Mouse (Mus musculus): ENCODE data around the gene Rab11b. TPM values are rescaled to one million over a fixed set of nuclear protein-coding genes. Genes with fewer than 3 reads are reported as not detected.
A peak's percentile ranks its signal among the peaks of the same experiment; 100 is the strongest.

Gene Rab11b
- total RNA-seq, 2 experiments from 2014 or later, result 328 to 372 TPM

DNA sequence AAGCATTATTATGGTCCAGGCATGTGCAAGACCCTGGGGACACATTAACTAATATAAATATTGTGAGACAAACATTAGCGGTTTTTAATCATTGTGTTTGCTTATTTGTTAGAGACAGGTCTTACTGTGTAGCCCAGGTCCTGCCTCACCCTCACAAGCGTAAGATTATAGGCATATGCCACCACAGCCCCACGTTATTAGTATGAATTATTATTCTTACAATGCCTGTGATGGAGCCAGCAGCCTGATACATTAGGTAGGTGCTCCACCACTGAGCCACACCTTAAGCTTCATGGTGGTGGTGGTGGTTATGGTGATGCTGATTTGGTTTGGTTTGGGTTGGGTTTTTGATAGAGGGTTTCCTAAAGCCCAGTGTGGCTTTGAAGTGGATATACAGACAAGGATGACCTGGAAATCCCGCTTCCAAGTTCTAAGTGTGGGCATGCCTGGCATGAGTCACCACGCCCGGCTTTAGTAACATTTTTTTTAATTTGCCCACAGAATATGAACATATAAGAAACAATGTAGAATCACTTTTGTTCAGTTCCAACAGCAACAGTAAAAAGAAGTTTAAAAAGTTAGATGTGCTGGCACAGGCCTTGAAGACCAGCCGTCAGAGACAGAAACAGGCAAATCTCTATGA is 40.5 kb downstream of the Rab11b start:
- intact Hi-C loops (cut with DNase I), result loop anchor here (2.0 kb wide), 1 partner anchor 37 kb away; no protein-coding TSS in a partner anchor
- peak in 1 of 2 experiments; percentile 14 for DNase-seq (ENCODE audit: low spot score in 2 of 2)

DNA sequence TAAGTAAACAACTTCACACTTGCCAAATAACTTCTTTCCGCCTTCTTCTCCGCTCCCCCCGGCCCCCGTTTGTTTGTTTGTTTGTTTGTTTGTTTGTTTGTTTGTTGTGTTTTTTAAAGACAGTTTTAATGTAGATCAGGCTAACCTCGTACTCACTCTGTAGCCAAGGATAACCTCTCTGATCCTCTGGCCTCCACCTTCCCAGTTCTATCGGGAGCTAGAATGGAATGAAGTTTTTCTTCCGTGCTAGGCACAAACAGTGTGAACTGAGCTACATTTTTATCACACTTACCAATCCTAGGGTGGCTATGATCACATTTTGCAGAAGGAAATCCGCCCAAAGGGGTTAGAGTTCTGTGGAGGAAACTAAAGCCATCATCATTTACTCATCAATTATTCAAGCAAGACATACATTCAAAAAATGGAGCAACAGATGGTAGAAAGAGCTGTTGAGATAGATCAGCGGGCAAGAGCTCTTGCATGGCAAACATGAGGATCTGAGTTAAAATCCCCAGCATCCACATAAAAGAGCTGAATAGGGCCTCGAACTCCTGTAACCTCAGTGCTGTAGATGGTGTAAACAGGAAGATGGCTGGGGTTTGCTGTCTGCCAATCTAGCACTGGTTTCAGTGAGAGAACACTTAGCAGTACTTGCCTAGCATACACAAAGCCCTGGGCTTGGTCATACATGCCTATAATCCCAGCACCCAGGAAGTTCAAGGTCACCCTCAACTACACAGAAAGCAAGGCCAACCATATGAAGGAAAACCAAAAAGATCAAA is 41.2 kb downstream of the Rab11b start:
- intact Hi-C loops (cut with DNase I), result loop anchor here (2.0 kb wide), 1 partner anchor 38 kb away; no protein-coding TSS in a partner anchor
- DNase-seq (ENCODE audit: low spot score in 2 of 2), result no peak

DNA sequence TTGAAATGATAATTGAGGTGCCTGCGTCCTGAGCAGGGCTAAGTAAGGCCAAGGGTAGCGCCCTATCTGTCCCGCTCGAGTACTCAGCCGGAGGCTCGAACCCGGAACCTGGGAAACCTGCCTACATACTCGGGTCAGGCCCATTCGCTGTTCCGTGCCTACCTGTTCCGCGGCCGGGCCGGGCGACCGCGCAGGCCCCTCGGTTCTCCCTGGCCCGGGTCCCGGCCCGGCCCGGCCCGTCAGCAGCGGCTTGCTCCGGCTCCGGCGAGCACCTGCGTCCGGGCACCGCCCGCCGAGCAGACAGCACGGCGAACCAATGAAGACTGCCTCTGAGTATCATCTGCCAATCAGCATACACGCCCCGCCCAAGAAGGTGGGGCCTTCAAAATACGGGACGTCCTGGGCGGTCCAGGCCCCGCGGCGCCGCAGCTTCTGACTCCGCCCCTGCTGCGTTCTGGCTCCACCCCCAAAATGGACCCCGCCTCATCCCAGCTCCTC is 41.9 kb downstream of the Rab11b start, which contains the start of gene March2:
March2 (minus strand) TSS at position 287 of the 498 bp plus-strand sequence.
- intact Hi-C loops (cut with DNase I), result loop anchor here (2.0 kb wide), 1 partner anchor 38 kb away; no protein-coding TSS in a partner anchor

GRCm38 (mm10) chr17:33717982-33718381 is 42.3 kb downstream of the Rab11b start:
- no peak for DNase-seq (ENCODE audit: low spot score in 2 of 2)
- intact Hi-C loops (cut with DNase I), result loop anchor here (2.0 kb wide), 1 partner anchor 39 kb away; no protein-coding TSS in a partner anchor

More for the DNA sequence above, 41.9 kb downstream of the Rab11b start, which contains the start of gene March2:
- peak; percentile 94 for DNase-seq (ENCODE audit: low spot score in 2 of 2)

DNA sequence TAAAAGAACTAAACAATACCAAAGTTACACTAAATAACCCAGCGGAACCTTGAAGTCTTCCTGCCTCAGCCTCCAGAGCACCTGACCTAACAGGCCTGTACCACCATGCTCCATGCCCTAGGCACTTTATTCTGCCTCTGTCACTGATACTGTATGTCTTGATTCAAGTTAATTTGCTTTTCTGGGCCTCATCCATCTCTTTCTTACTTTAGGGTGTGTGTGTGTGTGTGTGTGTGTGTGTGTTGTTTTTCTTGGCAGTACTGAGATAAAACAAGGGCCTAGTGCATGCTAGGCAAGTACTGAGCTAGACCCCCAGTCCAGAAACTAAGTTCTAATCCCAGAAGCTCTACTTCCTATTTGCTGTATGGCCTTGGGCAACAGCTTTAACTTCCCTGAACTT is 43.1 kb downstream of the Rab11b start:
- DNase-seq (ENCODE audit: low spot score in 2 of 2), result no peak
- intact Hi-C loops (cut with DNase I), result no loop called here

DNA sequence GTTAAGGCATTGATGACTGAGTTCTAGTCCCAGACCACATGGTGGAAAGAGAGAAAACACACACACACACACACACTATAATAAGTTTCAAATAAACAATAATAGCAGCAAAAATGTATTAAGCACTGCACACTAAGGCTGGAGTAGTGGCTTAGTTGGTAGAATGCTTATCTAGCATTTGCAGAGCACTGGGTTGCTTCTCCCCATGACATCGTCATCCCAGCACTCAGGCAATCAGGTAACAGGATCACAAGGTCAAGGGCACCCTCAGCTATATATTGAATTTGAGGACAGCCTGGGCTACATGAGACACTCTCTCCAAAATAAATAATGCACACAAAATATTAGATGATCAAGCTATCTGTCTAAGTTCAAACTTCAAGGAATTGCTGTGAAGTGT is 45.6 kb downstream of the Rab11b start:
- DNase-seq (ENCODE audit: low spot score in 2 of 2), result no peak

DNA sequence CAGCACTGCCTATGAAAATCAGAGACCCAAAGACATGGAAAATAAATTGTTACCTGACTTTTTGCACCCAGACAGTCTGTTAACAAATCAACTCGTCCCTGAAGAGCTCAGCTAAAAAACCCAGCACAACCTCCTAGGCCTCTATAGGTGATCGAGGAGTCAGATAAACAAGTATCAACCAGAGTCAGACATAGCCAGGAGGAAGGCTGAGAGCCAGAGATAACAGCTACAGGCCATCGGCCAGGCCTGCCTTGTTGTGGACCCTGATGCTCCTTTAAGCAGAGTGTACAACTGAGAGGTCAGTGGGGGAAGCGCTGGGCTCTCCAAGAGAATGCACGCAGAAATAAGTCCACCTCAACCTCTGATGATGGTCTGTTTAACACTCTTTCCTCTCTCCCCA is 47.1 kb downstream of the Rab11b start:
- no peak for DNase-seq (ENCODE audit: low spot score in 2 of 2)
- intact Hi-C loops (cut with DNase I), result no loop called here

More for the DNA sequence above, 45.6 kb downstream of the Rab11b start:
- intact Hi-C loops (cut with DNase I), result no loop called here

DNA sequence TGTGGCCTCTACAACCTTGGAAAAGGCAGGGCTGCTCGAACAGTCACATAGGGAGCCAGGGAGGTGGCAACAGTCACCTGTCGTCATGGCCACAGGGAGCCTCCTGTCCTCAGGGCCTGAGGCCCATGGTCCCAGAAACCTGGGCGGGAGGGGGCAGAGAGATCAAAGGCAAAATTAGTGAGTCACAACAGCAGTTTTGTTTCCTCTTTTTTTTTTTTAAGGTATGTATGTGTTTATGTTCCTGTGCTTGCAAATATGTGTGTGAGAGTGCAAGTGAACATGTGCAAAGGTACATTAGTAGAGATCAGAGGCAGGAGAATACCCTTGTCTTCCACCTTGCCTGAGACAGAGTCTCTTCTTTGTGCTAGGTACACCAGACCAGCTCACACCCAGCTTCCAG is 50.5 kb downstream of the Rab11b start:
- intact Hi-C loops (cut with DNase I), result no loop called here
- DNase-seq (ENCODE audit: low spot score in 2 of 2), result no peak

- no peak for DNase-seq (ENCODE audit: low spot score in 2 of 2)
Measured at GRCm38 (mm10) chr17:33703091-33703490, 57.2 kb downstream of the Rab11b start.

GRCm38 (mm10) chr17:33702178-33702577 is 58.2 kb downstream of the Rab11b start:
- no peak for DNase-seq (ENCODE audit: low spot score in 2 of 2)
- intact Hi-C loops (cut with DNase I), result no loop called here

More at GRCm38 (mm10) chr17:33703091-33703490, 57.2 kb downstream of the Rab11b start:
- intact Hi-C loops (cut with DNase I), result no loop called here

DNA sequence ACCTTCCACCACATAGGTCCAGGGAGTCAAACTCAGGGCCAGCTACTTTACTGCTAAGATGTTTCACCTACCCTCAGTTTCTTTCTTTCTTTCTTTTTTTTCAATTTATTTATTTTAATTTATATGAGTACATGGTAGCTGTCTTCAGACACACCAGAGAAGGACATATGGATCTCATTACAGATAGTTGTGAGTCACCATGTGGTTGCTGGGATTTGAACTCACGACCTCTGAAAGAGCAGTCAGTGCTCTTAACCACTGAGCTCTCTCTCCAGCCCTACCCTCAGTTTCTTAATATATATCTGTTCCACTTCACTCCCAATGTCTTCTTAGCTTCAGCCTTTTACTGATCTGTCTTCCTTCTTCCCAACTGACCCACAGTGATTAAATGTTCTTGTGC is 64.9 kb downstream of the Rab11b start:
- intact Hi-C loops (cut with DNase I), result no loop called here
- no peak for DNase-seq (ENCODE audit: low spot score in 2 of 2)

Other genes starting within 250 kb of the Rab11b start
- gene Adamts10, start 236.3 kb downstream of the Rab11b start, total RNA-seq (2021), result 10 to 100 TPM; 19.9 to 36.9 TPM
- 1 to 10 TPM; 1.8 to 2.5 TPM for gene Myo1f, start 204.8 kb downstream of the Rab11b start, total RNA-seq (2021)
- 10 to 100 TPM; 43.6 to 46.6 TPM for gene Zfp414, start 131.4 kb downstream of the Rab11b start, total RNA-seq (2021)
- under 1 TPM in 1 of 2 experiments, not detected in 1; 0.68 TPM for gene Pram1, start 122.5 kb downstream of the Rab11b start, total RNA-seq (2021)
- 100 to 1,000 TPM; 102 to 150 TPM for gene Hnrnpm, start 73.7 kb downstream of the Rab11b start, total RNA-seq (2021)
- 10 to 100 TPM; 90.2 to 97.0 TPM for gene March2, start 41.9 kb downstream of the Rab11b start, total RNA-seq (2021)
- gene Angptl4, start 21.3 kb upstream of the Rab11b start, total RNA-seq (2021), result 1 to 10 TPM; 3.3 to 4.8 TPM
- gene Kank3, start 50.0 kb upstream of the Rab11b start, total RNA-seq (2021), result 10 to 100 TPM; 27.0 to 44.8 TPM
- 100 to 1,000 TPM; 651 to 708 TPM for gene Rps28, start 64.0 kb upstream of the Rab11b start, total RNA-seq (2021)
- gene Ndufa7, start 64.0 kb upstream of the Rab11b start, total RNA-seq (2021), result 100 to 1,000 TPM; 212 to 213 TPM
- 10 to 100 TPM; 24.8 to 27.5 TPM for gene Cd320, start 82.6 kb upstream of the Rab11b start, total RNA-seq (2021)
- gene Gm7029, start 113.3 kb upstream of the Rab11b start, total RNA-seq (2021), result not detected
- gene Kifc1, start 130.1 kb upstream of the Rab11b start, total RNA-seq (2021), result 1 to 10 TPM; 2.4 to 3.1 TPM
- gene Platr17, start 144.6 kb upstream of the Rab11b start, total RNA-seq (2021), result under 1 TPM; 0.70 to 0.96 TPM
- gene Daxx, start 148.9 kb upstream of the Rab11b start, total RNA-seq (2021), result 10 to 100 TPM; 29.9 to 32.9 TPM
- gene Tapbp, start 155.4 kb upstream of the Rab11b start, total RNA-seq (2021), result 10 to 100 TPM; 35.0 to 38.3 TPM
- gene Zbtb22, start 155.4 kb upstream of the Rab11b start, total RNA-seq (2021), result 10 to 100 TPM; 29.4 to 40.1 TPM
- gene Rgl2, start 169.0 kb upstream of the Rab11b start, total RNA-seq (2021), result 10 to 100 TPM; 46.9 to 71.0 TPM
- 10 to 100 TPM; 96.1 to 98.3 TPM for gene Pfdn6, start 179.8 kb upstream of the Rab11b start, total RNA-seq (2021)
- gene Wdr46, start 180.1 kb upstream of the Rab11b start, total RNA-seq (2021), result 10 to 100 TPM; 12.6 to 15.0 TPM
- gene B3galt4, start 191.0 kb upstream of the Rab11b start, total RNA-seq (2021), result 1 to 10 TPM; 5.5 to 6.7 TPM
- gene Vps52, start 195.3 kb upstream of the Rab11b start, total RNA-seq (2021), result 10 to 100 TPM; 84.5 to 87.0 TPM
- gene Rps18, start 195.5 kb upstream of the Rab11b start, total RNA-seq (2021), result 100 to 1,000 TPM; 291 to 302 TPM
- gene H2-K1, start 239.8 kb upstream of the Rab11b start, total RNA-seq (2021), result 10 to 100 TPM; 17.2 to 19.3 TPM